Mouse (Mus musculus): ENCODE measurements around the gene Naga.

DNA sequence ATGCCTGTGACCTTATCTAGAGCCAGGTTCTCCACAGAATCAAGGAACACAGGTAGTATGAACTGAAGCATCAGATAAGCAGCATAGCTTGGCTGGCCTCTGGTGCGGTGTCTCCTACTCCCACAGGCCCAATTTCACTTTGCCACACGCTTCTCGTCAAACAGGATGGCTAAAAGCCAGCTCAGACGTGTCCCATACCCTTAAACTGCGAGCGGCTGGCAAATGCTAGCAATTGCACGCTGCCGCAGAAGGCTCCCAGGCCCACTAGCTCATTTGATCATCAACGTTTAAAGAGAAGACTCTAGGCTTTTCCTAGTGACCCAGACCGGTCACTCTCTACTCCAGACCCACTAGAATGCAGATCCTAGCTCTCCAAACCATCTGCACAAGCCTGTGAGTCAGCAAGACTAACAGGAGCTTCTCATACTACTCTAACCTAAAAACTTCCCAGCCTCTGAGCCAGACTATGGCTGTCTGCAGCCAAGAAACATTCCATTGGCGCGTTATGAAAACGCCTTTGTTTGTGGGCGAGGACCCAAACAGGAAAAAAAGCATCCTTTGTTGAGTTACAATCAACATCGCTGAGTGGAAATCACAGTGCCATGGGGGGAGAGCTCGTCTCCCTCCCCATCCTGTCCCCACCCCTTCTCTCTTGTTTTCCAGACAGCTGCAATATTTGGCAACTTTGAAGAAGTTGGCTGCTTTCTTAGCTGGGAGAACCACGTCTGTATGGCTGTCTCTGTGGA, 37.8 kb upstream of the Naga start:
- no peak for TF ChIP-seq CTCF (IDR thresholded peaks at IDR 0.05; ENCODE audit: low read depth)
- TF ChIP-seq EP300 (IDR thresholded peaks at IDR 0.05; ENCODE audit: low read depth): no peak

All from heart, postnatal 0 days (tissue).